Mouse (Mus musculus) spleen, adult 18-20 months (tissue): ENCODE measurements around the gene Bcor.
A peak's percentile ranks its signal among the peaks of the same experiment; 100 is the strongest.

ENCODE experiments used
- DNase-seq, 2 experiments: peaks; one replicate each; pipeline ENCODE4 v3.0.0; 2022; ENCODE audit warnings: mixed read lengths in 2 of 2

Bcor gene

GRCm38 (mm10) chrX:12062121-12062931 lies 97.8 kb downstream of the Bcor start:
- DNase-seq, result no peak

- no peak for DNase-seq
Observed at GRCm38 (mm10) chrX:12060848-12061247, 99.3 kb downstream of the Bcor start.

DNA sequence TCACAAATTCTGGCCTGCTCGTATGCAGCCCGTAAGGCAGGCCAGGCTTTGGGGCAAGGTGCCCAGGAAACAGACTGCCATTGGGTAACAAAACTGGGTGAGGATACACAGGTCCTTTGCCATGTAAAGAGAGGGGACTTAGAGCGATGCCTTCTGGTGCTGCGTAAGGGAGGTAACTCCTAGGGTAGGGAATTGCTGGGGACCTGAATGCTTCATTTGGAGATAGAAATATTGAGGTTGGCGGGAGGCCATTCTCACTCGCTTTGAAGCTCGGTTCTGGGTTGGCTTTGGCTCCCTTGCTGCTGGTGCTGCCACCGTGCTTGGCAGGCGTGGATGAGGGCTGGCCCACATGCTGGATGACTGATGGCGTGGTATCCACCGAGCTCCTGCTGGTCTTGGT lies 102.9 kb downstream of the Bcor start:
- no peak for DNase-seq

GRCm38 (mm10) chrX:12053315-12053914 lies 106.7 kb downstream of the Bcor start:
- no peak for DNase-seq

DNA sequence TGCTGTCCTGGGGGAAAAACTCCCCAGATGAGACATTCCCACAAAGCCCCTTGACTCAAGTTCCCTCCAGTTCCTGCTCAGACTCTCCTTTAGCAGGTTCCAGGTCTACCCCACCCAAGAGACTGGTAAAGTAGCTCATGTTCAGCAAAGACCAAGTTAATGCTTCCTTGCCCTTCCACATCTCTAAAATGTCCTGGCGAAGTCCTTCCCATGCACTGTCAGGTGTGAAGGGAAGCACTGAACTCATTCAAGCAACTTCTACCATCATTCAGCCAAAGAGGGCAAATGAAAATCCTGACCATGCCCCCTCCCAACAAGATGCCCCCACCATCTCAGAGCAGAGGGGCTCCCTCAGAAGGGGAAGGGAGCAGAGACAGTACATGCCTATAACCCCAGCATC lies 107.5 kb downstream of the Bcor start:
- DNase-seq, result no peak

- no peak for DNase-seq
Observed at GRCm38 (mm10) chrX:12048721-12049120, 111.4 kb downstream of the Bcor start.

DNA sequence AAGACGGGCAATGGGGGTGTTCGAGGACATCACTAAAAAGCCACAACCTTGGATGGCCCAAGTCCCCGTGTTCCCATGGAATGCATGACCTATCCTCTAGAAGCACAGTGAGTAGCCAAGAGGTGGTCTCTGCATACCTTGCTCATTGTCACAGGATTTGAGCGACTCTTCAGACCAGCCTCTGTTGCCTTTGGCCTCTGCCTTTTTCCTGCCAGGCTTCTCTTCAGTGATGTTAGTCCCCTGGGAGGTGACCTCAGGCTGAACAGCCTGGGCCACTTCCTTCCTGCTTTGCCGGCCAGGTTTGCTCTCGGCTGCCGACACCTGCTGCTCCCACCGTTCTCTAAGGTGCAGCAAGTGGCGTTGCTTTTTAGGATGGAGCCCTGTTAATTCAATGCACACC lies 112.0 kb downstream of the Bcor start:
- no peak for DNase-seq

DNA sequence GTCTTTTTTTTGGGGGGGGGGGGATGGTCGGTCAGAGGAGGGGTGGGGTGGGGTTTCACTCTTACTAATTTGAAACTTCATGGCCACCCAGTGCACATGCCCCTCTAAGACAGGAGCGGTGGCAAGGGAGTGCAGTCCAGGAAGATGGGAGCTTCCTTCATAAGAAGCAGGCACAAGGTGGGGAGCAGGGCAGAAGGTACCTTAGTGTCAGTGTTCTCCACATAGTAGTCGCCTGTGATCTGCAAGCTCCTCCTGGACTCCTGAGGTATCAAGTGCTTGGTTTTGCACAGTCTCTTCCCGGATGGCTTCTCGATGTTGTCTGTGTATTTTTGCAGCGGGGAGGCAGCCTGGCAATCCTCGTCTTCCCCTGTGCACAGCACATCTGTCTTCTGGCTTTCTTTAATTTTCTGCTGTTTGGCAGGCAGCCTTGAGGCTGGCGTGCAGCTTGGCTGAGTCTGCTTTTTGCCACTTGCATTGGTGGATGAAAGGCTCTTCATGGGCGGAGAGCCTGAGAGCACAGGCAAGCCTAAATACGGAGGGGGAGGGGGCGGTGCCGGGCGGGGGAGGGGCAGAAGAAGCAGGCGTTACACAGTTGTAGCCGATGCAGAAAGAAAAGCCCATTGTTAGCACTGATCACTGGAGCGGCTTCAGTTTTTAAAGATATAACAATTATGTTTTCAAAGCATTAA lies 112.8 kb downstream of the Bcor start:
- no peak for DNase-seq

- DNase-seq, result no peak
Observed at GRCm38 (mm10) chrX:12046676-12047075, 113.5 kb downstream of the Bcor start.

DNA sequence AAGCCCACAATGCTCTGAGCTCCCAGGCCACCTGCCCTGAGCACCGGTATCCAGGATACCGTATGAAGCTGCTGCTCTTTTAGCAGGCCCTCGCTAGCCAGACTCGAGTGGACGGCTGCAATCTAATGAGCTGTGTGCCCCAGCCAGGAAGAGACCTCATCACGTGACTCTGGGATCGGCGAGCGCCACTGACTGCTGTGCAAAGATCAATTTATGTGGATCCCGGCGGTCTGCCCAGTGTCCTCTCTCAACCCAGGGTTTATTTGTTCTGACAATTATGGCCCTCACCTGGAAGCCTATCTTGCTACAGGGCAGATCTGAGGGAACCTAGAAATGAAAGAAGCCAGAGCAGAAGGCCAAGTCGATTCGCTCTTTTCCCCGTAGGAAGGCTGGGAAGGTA lies 116.8 kb downstream of the Bcor start:
- DNase-seq, result no peak

- DNase-seq, result no peak
Observed at GRCm38 (mm10) chrX:12041453-12041852, 118.7 kb downstream of the Bcor start.

- DNase-seq, result peak; percentile 19 to 53
Observed at GRCm38 (mm10) chrX:12014726-12015464, 145.3 kb downstream of the Bcor start.

- no peak for DNase-seq
Observed at GRCm38 (mm10) chrX:12010660-12011059, 149.5 kb downstream of the Bcor start.

- no peak for DNase-seq
Observed at GRCm38 (mm10) chrX:12009046-12009445, 151.1 kb downstream of the Bcor start.

DNA sequence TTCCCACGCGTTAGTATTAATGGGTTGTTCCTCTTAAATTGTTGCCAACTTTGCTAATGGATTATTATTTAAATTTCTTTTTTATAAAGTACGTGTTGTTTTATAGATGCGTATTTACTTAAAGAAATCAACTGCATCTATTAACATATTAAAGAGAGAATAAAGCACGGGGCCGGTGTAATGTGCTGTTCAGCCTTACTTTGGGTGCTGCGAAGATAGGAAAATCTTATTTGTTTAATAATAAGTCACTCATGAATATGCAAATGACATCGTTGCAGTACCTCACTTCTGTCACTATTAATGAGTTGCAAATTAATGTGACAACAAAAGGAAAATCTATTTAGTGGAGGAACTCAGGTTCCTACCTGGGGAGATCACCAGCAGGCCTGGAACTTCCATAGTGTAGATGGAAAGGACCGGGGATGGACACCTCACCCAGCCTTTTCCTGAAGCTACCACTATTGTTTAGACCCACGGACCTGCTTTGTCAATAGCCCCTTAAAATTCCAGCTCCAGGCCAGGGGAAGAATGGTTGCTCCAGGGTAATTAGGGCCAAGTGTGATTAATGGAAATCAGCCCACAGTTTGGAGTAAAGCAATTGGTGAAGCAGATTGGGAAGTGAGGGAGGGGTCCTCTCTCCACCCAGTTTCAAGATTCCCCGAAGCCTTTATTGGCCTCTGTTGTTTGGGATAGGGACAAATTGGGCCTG lies 152.2 kb downstream of the Bcor start:
- DNase-seq, result no peak

- DNase-seq, result no peak
Observed at GRCm38 (mm10) chrX:12006882-12007753, 153.0 kb downstream of the Bcor start.

DNA sequence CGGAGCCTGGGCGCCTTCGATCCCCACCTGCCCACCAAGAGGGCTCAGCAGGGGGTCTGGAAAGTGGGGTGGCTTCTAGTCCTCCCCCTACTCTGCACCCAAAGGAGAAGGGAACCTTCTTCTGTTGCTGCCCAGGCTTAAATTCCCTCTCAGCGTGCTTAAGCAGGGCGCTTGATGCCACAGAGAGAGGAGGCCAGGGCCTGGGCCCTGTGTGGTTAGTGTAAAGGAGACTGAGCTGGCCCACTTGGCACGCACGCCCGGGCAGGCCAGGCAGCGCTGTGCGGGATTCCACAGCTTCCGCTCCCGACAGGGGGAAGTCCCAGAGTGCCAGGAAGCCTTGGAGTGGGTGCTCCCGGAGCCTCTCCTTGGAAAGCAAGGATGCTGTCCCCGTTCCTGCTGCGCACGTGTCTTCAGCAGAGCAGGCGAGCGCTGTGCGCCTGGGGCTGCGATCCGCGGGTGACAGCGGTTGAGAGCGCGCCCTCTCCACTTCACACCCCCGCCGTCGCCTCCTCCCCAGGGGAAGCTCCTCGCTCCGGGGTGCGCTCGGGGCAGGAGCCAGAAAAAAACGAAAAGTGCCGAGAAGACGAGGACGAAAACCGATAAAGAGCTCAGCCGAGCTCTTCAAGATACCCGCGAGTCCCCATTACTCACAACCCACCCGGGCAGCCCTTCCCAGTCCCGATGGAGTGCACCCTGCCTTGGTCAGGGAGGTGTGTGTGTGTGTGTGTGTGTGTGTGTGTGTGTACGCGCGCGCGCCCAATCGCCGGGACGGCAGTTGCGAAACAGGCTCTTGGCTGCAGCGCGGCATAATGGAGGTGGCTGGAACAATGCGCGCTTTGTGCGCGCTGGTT lies 153.9 kb downstream of the Bcor start:
- DNase-seq, result peak in 1 of 2 experiments; percentile 32

DNA sequence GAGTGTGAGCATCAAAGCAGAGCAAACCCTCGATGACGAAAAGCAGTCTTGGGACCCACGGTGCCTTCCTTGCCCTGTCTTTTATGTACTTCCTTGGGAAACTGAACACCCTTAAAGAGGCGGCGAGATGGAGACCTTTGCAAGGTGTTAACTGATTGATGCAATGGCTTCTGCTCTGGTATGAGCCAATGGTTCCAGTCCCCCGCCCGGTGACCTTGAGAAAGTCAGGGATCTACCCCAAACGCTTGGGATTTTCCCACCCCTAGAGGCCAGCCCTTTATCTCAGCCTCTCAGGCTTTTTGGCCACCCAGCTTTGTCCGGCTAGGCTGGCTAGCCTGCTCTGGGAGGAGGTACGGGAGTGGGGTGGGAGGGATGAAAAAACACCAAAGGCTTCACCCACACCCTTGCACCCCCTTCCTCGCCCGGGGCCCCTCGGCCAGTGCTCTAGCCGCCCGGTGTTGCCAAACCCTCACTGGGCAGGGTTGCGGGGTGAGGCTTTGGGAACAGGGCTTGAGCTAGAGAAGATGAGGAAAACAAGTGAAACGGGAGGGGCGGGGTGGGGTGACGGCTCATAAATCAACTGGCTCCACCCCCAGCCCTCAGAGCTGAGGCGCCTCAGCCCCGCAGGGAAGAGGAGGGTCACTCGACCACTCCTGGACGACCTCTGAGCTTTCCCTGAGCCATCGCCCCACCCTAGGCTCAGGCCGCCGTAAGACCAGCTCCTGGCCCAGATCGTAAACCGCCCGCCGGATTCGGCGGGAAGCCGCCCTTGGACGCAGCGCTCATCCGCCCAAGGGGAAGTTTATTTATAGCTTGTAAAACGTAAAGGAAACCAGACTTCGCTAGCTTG lies 154.7 kb downstream of the Bcor start:
- DNase-seq, result no peak

DNA sequence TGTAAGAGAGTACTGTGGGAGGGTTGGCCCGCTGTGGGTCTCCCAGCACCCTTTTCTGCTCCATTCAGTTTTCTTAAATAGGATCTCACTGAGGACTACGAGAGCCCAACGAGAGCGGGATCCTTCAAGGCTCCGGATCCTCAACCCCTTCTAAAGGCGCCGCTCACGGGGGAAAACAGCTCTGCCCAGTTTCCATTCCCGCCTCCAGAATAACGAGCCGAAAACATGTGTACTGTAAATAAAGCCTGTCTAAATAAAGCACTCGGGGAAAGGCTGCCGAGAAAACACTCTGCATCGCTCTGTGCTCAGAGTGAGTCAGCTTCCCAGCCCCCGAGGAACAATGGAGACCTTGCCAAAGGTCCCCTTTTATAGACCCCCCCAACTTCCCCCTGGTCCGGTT lies 155.7 kb downstream of the Bcor start:
- DNase-seq, result no peak

DNA sequence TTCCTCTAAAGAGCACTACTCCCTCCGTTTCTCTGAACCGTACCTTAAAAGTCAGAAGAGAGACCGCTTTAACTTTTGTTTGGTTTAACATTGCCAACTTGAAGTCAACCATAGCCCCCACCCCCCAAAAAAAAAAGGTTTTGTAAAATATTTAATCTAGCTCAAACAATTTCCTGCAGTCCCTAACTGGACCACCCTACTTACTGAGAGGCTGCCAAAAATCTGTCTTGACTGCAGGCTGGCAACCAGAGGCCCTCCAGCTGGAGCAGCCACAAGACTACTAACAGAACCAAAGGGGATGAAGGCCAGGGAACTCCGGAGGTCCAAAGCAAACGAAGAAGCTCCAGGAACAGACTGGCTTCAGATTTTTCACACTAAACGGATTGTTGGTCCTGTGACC lies 156.2 kb downstream of the Bcor start:
- no peak for DNase-seq
